Mouse (Mus musculus) embryo, embryonic 9.5 days (tissue): ENCODE data around the gene Accsl.
A peak's percentile ranks its signal among the peaks of the same experiment; 100 is the strongest.

Source experiments
- DNase-seq: peaks from one replicate; pipeline ENCODE4 v3.0.0-alpha.2; 2017; ENCODE audit errors: extremely low spot score

Gene Accsl

GRCm38 (mm10) chr2:93809931-93810330 is 59.0 kb downstream of the Accsl start:
- peak; percentile 47 for DNase-seq

GRCm38 (mm10) chr2:93808071-93808470 is 60.9 kb downstream of the Accsl start:
- DNase-seq = no peak

DNA sequence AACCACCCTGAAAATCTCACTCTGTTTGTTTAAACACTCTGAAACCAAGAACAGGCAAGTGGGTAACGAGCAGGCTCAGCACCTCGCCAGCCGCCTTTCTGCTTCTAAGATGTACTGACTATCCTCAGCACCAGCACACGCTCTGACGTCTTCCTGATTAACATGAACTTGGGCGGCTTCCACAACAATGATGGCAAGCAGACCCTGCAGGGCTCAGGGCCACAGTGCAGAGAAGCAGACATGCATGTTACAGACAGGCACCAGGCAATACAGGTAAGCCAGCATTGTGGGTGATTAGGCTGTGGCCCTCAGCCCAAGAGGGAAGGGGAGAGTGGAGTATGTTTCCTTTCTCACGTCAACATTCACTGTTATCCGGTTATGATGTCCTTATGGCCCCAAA is 61.5 kb downstream of the Accsl start:
- DNase-seq = no peak

- no peak for DNase-seq
These were observed 62.3 kb downstream of the Accsl start for GRCm38 (mm10) chr2:93806487-93807201.

GRCm38 (mm10) chr2:93805523-93805922 is 63.4 kb downstream of the Accsl start:
- DNase-seq = no peak
